Mouse (Mus musculus) CD4-positive naive resting alpha-beta T cell, adult 76 days (primary cell): ENCODE results near the gene Cypt1. TPM values are rescaled to one million over a fixed set of nuclear protein-coding genes. Genes with fewer than 3 reads are reported as not detected.

Experiments used
- total RNA-seq: library from RNA; stranded (reverse); gene quantifications from one replicate; pipeline ENCODE4 v1.2.4, GENCODE M21; 2023

Gene Cypt1
- not detected for total RNA-seq

GRCm38 (mm10) chrX:16522569-16522968, at the start of gene Cypt1:
TSS of gene Cypt1 (plus strand) at chrX:16522869.

Other genes starting within 250 kb of the Cypt1 start
- gene Maoa, start 96.8 kb downstream of the Cypt1 start, total RNA-seq, result 0.26 TPM